Mouse (Mus musculus) hindlimb bud, embryonic 11.5 days (tissue): Measurements from ENCODE around the gene Focad.

Source experiments
- DNase-seq: peaks from one replicate; pipeline ENCODE4 v3.0.0-alpha.2; 2012; ENCODE audit warnings: low read depth, low spot score; ENCODE audit errors: extremely low spot score

The Focad gene

GRCm38 (mm10) chr4:88440814-88441213 is 346.4 kb downstream of the Focad start:
- no peak for DNase-seq

GRCm38 (mm10) chr4:88448976-88449375 is 354.5 kb downstream of the Focad start:
- no peak for DNase-seq

- DNase-seq, result no peak
Observed at GRCm38 (mm10) chr4:88450087-88450765, 355.8 kb downstream of the Focad start.

- no peak for DNase-seq
Observed at GRCm38 (mm10) chr4:88458093-88458492, 363.7 kb downstream of the Focad start.

- DNase-seq, result no peak
Observed at GRCm38 (mm10) chr4:88458673-88459072, 364.2 kb downstream of the Focad start.
